28 mouse cellular contexts compared by ENCODE assay signal in genomic region chr13:112277544-112277943, GRCm38 (mm10). TPM values are rescaled to one million over a fixed set of nuclear protein-coding genes. Genes with fewer than 3 reads are reported as not detected.
DNase-seq lines count a peak whose midpoint lies in the region; ATAC-seq and TF ChIP-seq lines count a peak whose summit lies in the region.
"Had no signal": no experiment of that assay in that cellular context is flagged by ENCODE, and none has a peak within 500 bp of the region (broad histone marks: within the 10 kb centered on the region; RNA-seq: fewer than 3 reads in every experiment).

No protein-coding gene starts in this region.

- H3K9ac ChIP-seq in liver, postnatal 0 days (replicated peaks), result no peak overlapping the region
- H3K9ac ChIP-seq in liver, embryonic 12.5 days, result no peak overlapping the region
- H3K9ac ChIP-seq in lung, postnatal 0 days (replicated peaks; ENCODE audit: low read depth), result no peak overlapping the region
- H3K9ac ChIP-seq: embryonic facial prominence, embryonic 13.5 days; forebrain, embryonic 12.5 days; forebrain, embryonic 15.5 days; heart, embryonic 13.5 days; hindbrain, embryonic 14.5 days had no signal

- no peak for TF ChIP-seq EP300 in liver, postnatal 0 days (IDR thresholded peaks at IDR 0.05; ENCODE audit: low read depth)
- TF ChIP-seq EP300 in lung, postnatal 0 days (IDR thresholded peaks at IDR 0.05), result no peak

- no peaks in the 10 kb centered on the region for H3K27me3 ChIP-seq in liver, postnatal 0 days (ENCODE audit: insufficient read depth, low read length)
- no peaks in the 10 kb centered on the region for H3K27me3 ChIP-seq in liver, embryonic 12.5 days (replicated peaks)
- no peaks in the 10 kb centered on the region for H3K27me3 ChIP-seq in lung, postnatal 0 days (replicated peaks; ENCODE audit: insufficient read depth, low read length)
- H3K27me3 ChIP-seq: CH12.LX; embryonic facial prominence, embryonic 13.5 days; forebrain, embryonic 12.5 days; forebrain, embryonic 15.5 days; heart, embryonic 13.5 days had no signal

- H3K4me2 ChIP-seq in liver, postnatal 0 days (ENCODE audit: low read depth, low read length), result no peak overlapping the region
- no peak overlapping the region for H3K4me2 ChIP-seq in liver, embryonic 12.5 days
- no peak overlapping the region for H3K4me2 ChIP-seq in lung, postnatal 0 days (replicated peaks; ENCODE audit: low read depth, low read length)
- H3K4me2 ChIP-seq: embryonic facial prominence, embryonic 13.5 days; forebrain, embryonic 12.5 days; forebrain, embryonic 15.5 days; heart, embryonic 13.5 days; hindbrain, embryonic 14.5 days had no signal

- DNase-seq in liver, postnatal 0 days, result no peak
- no peak for DNase-seq in right cerebral cortex, adult 2 months (ENCODE audit: low spot score in 2 of 2)
- DNase-seq in lung, postnatal 0 days (ENCODE audit: low spot score), result no peak
- DNase-seq: adrenal gland, postnatal 10 days; adrenal gland, postnatal 36 days; B cell, adult 2 months; cerebellum, adult 18-20 months; cerebellum, adult 9-10 months; cerebellum, postnatal 14 days; embryo, embryonic 11 days; gastrocnemius, postnatal 25 days; heart, postnatal 14 days; heart, postnatal 4 days had no signal

- no peaks in the 10 kb centered on the region for H3K9me3 ChIP-seq in liver, postnatal 0 days (ENCODE audit: low read length)
- no peaks in the 10 kb centered on the region for H3K9me3 ChIP-seq in liver, embryonic 12.5 days (replicated peaks)
- H3K9me3 ChIP-seq in lung, postnatal 0 days (ENCODE audit: low read length), result no peaks in the 10 kb centered on the region
- H3K9me3 ChIP-seq: embryonic facial prominence, embryonic 10.5 days; embryonic facial prominence, embryonic 13.5 days; forebrain, embryonic 12.5 days; forebrain, embryonic 15.5 days; heart, embryonic 13.5 days had no signal

- H3K36me3 ChIP-seq in liver, postnatal 0 days (replicated peaks; ENCODE audit: insufficient read depth, low read length), result no peaks in the 10 kb centered on the region
- no peaks in the 10 kb centered on the region for H3K36me3 ChIP-seq in liver, embryonic 12.5 days
- H3K36me3 ChIP-seq in lung, postnatal 0 days (ENCODE audit: insufficient read depth, low read length), result no peaks in the 10 kb centered on the region
- H3K36me3 ChIP-seq: embryonic facial prominence, embryonic 10.5 days; embryonic facial prominence, embryonic 13.5 days; forebrain, embryonic 12.5 days; forebrain, embryonic 15.5 days; heart, embryonic 13.5 days had no signal

- no peak overlapping the region for H3K27ac ChIP-seq in liver, postnatal 0 days (ENCODE audit: low read depth)
- H3K27ac ChIP-seq in liver, embryonic 12.5 days, result no peak overlapping the region
- H3K27ac ChIP-seq in lung, postnatal 0 days (ENCODE audit: low read length), result no peak overlapping the region
- H3K27ac ChIP-seq: embryonic facial prominence, embryonic 10.5 days; embryonic facial prominence, embryonic 13.5 days; forebrain, embryonic 12.5 days; forebrain, embryonic 15.5 days; heart, embryonic 13.5 days; hindbrain, embryonic 14.5 days; hindbrain, postnatal 0 days had no signal

- 32% methylated on average over 5 of the region's 5 CpGs for WGBS in liver, postnatal 0 days (ENCODE audit: insufficient replicate concordance)
- 23% methylated on average over 5 of the region's 5 CpGs for WGBS in liver, embryonic 12.5 days (ENCODE audit: insufficient replicate concordance)
- 60% methylated on average over 5 of the region's 5 CpGs for WGBS in lung, postnatal 0 days

- 0 out of 2 replicates have a peak, but pooled peaks have one; percentile 21 for ATAC-seq in liver, postnatal 0 days
- ATAC-seq in liver, embryonic 12.5 days, result no peak
- peak; percentile 96 for ATAC-seq in common myeloid progenitor, adult 5-6 weeks (replicated peaks; ENCODE audit: low read depth, poor library complexity, severe bottlenecking)
- ATAC-seq in megakaryocyte-erythroid progenitor cell, adult 5-6 weeks (replicated peaks; ENCODE audit: low FRiP score, low TSS enrichment, poor library complexity, severe bottlenecking), result peak; percentile 84
- ATAC-seq in lung, postnatal 0 days, result no peak
- ATAC-seq: hindbrain, postnatal 0 days; inflammation-experienced regulatory T-cells, adult 6 months; intestine, embryonic 16.5 days; Patski had no signal

- H3K4me1 ChIP-seq in liver, postnatal 0 days (ENCODE audit: insufficient read depth), result peaks cover 8% of the 10 kb centered on the region; the same call in 1 of the 2 replicates
- 0 out of 2 replicates have a peak, but pooled peaks cover 5% of the 10 kb centered on the region for H3K4me1 ChIP-seq in liver, embryonic 12.5 days
- no peaks in the 10 kb centered on the region for H3K4me1 ChIP-seq in lung, postnatal 0 days (ENCODE audit: insufficient read depth, low read depth, low read length)
- H3K4me1 ChIP-seq: heart, embryonic 13.5 days had no signal

- no peak for TF ChIP-seq CTCF in liver, postnatal 0 days (IDR thresholded peaks at IDR 0.05; ENCODE audit: low read depth)
- no peak for TF ChIP-seq CTCF in lung, postnatal 0 days (IDR thresholded peaks at IDR 0.05)

- H3K4me3 ChIP-seq in liver, postnatal 0 days (ENCODE audit: low read depth, low read length), result no peak overlapping the region
- no peak overlapping the region for H3K4me3 ChIP-seq in liver, embryonic 12.5 days
- H3K4me3 ChIP-seq in lung, postnatal 0 days (ENCODE audit: low read depth, low read length), result no peak overlapping the region
- H3K4me3 ChIP-seq: embryonic facial prominence, embryonic 10.5 days; embryonic facial prominence, embryonic 13.5 days; erythroblast, embryonic 14.5 days; forebrain, embryonic 12.5 days; forebrain, embryonic 15.5 days; heart, embryonic 13.5 days had no signal

RNA-seq across cellular contexts. Expression of gene Ankrd55, which starts 10.7 kb away (rescaled TPM):
- polyA plus RNA-seq in liver, postnatal 0 days (2015; fragmentation: Nextera tagmentation; extraction: Ambion mirVana), result 1.3 and 1.5 TPM in 2 replicates
- polyA plus RNA-seq in liver, embryonic 12.5 days (2016; fragmentation: Nextera tagmentation; extraction: Ambion mirVana), result 0.08 and 0.26 TPM in 2 replicates
- total RNA-seq in common myeloid progenitor, adult 5-6 weeks (2017), result not detected in 2 replicates
- not detected in 2 replicates for total RNA-seq in megakaryocyte-erythroid progenitor cell, adult 5-6 weeks (2014; fragmentation: Nextera tagmentation)
- not detected in 2 replicates for total RNA-seq in megakaryocyte-erythroid progenitor cell, adult 5-6 weeks (2017)
- 0.23 TPM in 1 of 2 replicates, not detected in the other for polyA plus RNA-seq in lung, postnatal 0 days (2015; fragmentation: Nextera tagmentation; extraction: Ambion mirVana)
- total RNA-seq: gastrocnemius, postnatal 25 days; heart, postnatal 4 days had no signal
- polyA plus RNA-seq: erythroblast, embryonic 14.5 days had no signal

Comparison
In these comparisons a context has a peak if more than half of its experiments do, and no peak if none do; other contexts are left out.
1. ATAC-seq: peak in liver, postnatal 0 days (single experiment), common myeloid progenitor, adult 5-6 weeks (single experiment) and megakaryocyte-erythroid progenitor cell, adult 5-6 weeks (single experiment); none in liver, embryonic 12.5 days (single experiment) and lung, postnatal 0 days (single experiment).